Mouse (Mus musculus): ENCODE measurements around the gene Rab3b.
"Not testable (repeated sequence)": the region's sequence is repeated elsewhere in the genome, so short reads cannot be mapped to it uniquely, and the experiment has no call there.

Gene Rab3b

DNA sequence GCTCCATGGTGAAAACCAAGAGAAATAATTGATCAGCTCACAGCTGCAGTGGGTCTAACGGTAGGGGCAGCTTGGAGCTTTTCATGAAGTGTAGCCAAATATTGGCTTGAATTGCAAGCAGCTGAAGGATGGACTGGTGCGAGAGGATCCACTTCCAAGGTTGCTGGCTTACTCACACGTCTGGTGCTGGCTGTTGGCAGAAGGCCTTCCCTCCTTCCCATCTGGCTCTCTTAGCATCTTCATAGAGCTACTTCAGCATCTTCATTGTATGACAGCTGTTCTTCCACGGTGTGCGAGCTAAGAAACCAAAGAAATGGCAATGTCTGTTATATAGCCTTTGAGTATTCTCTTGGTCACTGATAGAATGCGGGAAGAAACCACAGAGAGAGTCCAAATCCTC lies 12.0 kb downstream of the Rab3b start:
- DNase-seq (ENCODE audit: low spot score) = no peak

DNA sequence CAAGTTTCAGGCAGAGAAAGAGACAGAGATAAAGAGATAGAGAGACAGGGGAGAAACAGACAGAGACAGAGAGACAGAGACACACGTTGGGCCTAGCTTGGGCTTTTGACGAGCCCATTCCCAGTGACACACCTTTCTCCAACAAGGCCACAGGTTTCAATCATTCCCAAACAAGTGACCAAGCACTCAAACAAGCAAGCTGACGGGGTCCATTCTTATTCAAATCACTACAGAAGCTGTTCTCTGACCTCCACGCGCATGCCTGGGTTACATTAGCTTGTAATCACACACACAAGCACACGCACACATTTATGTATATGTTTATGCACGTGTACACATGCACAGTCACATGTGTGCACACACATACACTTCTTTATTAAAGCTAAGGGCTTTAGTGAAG lies 21.6 kb downstream of the Rab3b start:
- no peak for DNase-seq (ENCODE audit: low spot score)

DNA sequence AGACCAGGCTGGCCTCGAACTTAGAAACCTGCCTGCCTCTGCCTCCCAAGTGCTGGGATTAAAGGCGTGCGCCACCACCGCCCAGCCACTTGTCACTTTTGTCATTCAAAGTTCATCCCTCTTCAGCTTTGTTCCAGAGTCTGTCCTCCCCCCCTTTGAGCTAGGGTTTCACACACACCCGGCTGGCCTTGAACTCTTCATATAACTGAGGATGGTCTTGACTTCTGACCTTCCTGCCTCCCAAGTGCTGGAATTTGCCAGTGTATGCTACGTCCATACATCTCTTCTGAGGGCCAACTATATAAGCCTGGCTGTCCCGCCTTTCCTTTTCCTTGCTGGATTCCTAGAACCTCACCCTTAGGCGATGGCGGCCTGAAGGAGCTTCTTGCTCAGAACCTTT lies 24.0 kb downstream of the Rab3b start:
- no peak for DNase-seq (ENCODE audit: low spot score)

- DNase-seq (ENCODE audit: low spot score) = no peak
Measured at GRCm38 (mm10) chr4:108903346-108903745, 24.5 kb downstream of the Rab3b start.

DNA sequence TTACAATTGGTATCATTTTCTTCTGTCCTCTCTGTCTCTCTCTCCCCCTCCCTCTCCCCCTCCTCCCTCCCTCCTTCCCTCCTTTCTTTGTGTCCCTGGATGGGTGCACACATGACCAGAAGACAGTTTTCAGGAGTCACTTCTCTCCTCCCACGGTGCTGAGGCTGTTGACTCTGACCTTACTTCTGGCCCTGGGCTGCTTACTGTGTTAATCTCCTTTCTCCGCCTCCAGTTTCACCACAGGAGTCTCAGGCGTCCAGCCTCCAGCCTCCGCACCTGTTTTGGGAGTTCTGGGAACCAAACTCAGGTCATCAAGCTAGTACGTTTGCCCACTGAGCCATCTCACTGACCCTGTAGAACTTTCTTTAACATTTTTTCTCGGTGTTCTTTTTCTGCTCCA lies 25.2 kb downstream of the Rab3b start:
- no peak for DNase-seq (ENCODE audit: low spot score)

GRCm38 (mm10) chr4:108904790-108905189 lies 25.9 kb downstream of the Rab3b start:
- DNase-seq (ENCODE audit: low spot score) = no peak

- DNase-seq (ENCODE audit: low spot score) = peak; percentile 14
Measured at GRCm38 (mm10) chr4:108905859-108906258, 27.0 kb downstream of the Rab3b start.

DNA sequence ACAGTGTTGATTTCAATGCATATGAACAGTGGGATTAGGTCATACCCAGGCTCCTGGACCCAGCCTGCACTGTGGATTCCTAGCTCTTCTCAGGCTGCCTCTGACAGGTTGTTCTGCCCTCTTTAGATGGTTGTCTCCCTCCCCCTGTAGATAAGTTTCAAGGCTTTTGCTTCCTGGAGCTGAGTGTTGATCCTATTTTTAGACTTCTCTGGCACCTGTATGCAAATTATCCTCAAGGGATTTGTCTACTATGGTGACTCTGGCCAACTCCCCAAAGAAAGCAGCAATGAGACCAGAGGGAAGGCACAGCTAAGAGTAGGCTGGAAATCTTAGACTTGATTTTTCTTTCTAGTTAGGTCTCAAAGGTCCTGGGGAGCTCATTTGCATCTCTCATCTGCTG lies 28.6 kb downstream of the Rab3b start:
- DNase-seq (ENCODE audit: low spot score) = no peak

DNA sequence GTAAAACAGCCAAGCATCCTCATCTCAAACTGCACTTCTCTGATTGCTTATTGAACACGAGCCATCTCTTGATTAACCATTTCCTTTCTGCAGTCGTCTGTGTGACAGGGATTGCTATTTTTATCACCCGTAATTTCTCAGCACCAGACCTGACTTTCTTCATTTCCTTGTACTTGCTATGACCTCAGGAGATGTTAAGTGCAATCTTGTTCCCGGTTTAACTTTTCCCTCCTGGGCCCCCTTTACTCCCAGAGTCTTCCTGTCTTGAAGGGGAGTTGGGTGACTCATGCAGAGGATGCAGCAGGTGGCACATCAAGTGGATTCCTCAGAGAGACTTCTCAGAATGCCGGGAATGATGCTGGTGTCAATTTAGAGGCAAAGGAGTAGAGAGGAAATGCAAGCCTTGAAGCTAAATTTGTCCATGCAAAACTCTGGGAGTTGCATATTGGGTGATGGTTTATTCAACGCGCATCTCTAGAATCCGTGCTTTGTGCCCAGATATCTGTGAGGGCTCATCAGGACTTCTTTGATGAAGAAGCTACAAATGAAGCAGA lies 31.1 kb downstream of the Rab3b start:
- DNase-seq (ENCODE audit: low spot score) = no peak

DNA sequence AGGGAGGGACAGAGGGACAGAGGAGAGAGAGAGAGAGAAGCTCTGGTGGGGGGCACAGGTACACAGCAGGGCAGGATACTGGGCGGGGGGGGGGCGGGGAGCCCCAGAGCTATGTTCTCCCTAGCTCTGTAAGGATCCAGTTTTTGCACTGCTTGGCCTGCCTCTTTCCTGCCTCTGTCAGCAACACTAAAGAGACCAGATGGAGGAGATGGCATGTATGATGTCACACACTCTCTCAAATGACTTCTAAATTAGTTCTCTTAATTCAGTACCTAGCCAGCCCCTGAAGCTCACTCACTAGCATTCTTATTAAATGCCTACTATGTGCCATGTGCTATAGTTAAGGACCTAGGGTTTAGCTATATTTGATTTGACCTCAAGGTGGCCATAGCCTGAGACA lies 33.0 kb downstream of the Rab3b start:
- no peak for DNase-seq (ENCODE audit: low spot score)

DNA sequence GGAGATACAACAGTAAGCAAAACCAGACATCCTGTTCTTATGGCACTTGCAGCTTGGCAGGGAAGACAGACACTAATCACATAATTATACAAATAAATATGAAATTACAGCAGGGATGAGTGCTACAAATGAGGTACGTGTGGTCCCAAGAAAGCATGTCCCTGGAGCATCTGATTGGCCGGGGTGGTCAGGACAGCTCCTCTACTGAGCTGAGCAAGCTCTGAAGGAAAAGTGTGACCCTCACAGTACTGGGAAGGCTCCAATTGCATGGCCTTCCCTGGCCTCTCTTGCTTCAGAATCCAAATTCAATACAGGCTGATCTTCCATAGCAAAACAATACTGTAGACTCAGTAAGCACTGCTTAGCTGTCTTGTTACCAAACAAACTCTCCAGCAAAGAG lies 34.3 kb downstream of the Rab3b start:
- no peak for DNase-seq (ENCODE audit: low spot score)

DNA sequence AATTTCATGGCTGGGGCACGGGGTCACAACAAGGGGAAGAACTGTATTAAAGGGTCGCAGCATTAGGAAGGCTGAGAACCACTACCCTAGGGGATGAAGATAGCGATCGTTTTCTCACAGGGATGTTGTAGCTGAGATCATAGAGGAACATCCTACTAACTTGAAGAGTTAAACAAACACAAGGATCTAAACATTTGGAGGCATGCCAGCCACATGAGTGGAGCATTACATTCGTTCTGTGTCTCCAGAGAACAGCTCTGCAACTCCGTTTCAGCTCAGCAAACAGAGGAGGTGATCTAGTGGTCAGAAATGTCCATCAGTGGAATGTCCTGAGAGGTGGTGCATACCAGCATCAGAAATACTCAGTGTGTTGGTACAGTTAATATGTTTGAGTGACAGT lies 35.5 kb downstream of the Rab3b start:
- DNase-seq (ENCODE audit: low spot score) = peak; percentile 15

DNA sequence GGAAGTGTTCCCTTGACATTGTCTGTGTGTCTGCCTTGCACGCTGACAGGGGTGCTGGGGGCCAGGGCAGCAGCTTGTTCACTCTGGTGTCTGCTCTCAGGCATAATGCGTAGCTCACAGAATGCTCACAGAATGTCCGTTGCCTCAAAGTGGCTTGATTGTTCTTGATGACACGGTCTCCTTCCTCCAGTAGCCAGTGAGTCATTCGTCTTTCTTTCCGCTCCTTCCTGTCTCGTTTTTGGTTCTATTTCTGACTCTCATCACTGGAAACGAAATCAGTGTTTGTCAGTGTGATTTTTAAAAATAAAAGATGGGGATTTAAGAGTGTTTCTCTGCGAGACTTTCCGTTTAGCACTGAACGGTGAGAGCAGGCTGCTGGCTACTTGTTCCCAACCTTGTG lies 36.2 kb downstream of the Rab3b start:
- no peak for DNase-seq (ENCODE audit: low spot score)

DNA sequence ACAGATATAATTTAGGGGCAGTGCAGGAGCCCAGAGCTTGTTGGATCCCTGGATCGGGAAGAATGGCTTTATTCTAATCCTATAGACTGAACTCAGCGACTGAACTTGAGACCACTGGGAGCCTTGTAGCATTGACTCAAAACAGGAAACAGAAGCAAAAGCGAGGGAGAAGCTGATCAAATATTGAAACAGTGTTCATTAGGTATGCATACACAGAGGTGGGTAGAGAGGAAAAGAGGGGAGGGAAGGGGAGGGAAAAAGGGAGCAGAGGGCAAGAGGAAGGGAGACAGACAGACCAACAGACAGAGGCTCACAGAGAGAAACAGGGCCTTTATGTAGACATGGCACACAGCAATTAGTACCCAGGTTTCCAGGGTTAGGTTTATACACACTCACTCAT lies 38.8 kb downstream of the Rab3b start:
- DNase-seq (ENCODE audit: low spot score) = no peak

GRCm38 (mm10) chr4:108927945-108928344 lies 49.1 kb downstream of the Rab3b start:
- DNase-seq (ENCODE audit: low spot score) = not testable (repeated sequence)

- no peak for DNase-seq (ENCODE audit: low spot score)
Measured at GRCm38 (mm10) chr4:108933163-108933562, 54.3 kb downstream of the Rab3b start.

GRCm38 (mm10) chr4:108934856-108935255 lies 56.0 kb downstream of the Rab3b start:
- DNase-seq (ENCODE audit: low spot score) = no peak

DNA sequence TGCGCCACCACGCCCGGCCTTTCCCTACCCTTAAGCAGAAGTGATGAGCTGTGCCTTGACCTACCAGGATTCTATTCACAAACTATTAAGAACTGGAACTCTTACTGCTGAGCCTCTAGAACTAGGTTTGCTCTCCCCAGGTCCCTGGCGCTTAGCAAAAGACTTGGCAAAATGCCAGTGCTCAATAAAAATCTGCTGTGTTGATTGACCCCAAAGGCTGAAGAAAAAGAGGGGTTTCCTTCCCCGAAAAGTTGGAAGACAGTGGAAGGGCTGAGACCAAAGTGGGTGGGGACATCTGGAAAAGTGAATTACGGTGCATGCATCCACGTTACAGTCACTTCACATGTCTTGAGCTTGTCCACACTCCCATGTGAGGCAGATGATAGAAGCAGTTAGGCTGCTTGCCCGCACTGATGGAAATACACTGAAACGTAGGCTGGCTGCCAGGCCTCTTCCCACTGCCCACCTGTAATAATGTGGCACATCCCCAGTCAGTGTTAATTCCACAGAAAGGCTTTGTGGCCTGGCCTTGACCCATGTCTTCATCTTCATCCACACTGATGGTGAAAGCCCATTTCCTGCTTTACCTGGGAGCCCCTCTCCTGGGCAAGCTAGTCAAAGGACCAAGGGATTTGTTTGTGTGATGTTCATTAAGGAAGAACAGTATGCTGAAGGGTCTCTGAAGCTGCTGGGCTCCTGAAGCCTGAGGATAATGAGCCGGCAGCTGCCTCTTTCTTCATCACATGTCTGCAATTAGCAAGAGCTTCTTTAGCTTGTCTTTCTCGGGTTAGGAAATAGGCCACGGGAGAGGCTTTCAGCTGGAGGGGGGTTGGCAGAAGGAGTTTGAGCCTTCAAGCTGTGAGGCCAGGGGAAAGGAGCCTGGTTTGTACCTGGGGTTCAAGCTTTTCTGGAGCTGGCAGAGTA lies 59.2 kb downstream of the Rab3b start:
- no peak for DNase-seq (ENCODE audit: low spot score)

- peak; percentile 30 for DNase-seq (ENCODE audit: low spot score)
Measured at GRCm38 (mm10) chr4:108940681-108941473, 62.0 kb downstream of the Rab3b start.

DNA sequence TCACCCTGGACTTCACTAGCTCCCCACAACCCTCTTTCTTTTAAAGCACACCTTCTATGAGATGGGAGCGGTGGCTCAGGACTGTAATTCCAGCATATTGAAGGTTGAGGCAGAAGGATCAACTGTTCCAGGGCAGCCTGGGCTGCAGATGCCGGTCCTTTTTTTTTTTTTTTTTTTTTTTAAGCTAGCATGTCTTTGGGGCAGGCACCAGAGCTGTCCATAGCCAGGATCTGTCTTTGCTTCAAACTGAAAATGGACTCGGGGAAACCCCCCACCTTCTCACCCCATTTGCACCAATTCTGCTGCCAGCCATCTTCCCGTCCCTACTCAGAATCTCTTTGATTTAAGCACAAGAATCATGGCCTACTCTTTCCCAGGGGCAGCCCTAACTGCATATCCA lies 63.3 kb downstream of the Rab3b start:
- no peak for DNase-seq (ENCODE audit: low spot score)

GRCm38 (mm10) chr4:108942986-108943720 lies 64.3 kb downstream of the Rab3b start:
- no peak for DNase-seq (ENCODE audit: low spot score)

GRCm38 (mm10) chr4:108949168-108949567 lies 70.3 kb downstream of the Rab3b start:
- no peak for DNase-seq (ENCODE audit: low spot score)
